Mouse (Mus musculus) CH12F3 (cell line): ENCODE results near the gene Dcaf12.

Experiments used
- in situ Hi-C: fragments of 300-500 bp; cut with MboI; formaldehyde crosslinking; loops from 2 replicates; pipeline ENCODE4 v1.14.3; 2020; ENCODE audit warnings: low sequenced_read_pairs

The Dcaf12 gene

DNA sequence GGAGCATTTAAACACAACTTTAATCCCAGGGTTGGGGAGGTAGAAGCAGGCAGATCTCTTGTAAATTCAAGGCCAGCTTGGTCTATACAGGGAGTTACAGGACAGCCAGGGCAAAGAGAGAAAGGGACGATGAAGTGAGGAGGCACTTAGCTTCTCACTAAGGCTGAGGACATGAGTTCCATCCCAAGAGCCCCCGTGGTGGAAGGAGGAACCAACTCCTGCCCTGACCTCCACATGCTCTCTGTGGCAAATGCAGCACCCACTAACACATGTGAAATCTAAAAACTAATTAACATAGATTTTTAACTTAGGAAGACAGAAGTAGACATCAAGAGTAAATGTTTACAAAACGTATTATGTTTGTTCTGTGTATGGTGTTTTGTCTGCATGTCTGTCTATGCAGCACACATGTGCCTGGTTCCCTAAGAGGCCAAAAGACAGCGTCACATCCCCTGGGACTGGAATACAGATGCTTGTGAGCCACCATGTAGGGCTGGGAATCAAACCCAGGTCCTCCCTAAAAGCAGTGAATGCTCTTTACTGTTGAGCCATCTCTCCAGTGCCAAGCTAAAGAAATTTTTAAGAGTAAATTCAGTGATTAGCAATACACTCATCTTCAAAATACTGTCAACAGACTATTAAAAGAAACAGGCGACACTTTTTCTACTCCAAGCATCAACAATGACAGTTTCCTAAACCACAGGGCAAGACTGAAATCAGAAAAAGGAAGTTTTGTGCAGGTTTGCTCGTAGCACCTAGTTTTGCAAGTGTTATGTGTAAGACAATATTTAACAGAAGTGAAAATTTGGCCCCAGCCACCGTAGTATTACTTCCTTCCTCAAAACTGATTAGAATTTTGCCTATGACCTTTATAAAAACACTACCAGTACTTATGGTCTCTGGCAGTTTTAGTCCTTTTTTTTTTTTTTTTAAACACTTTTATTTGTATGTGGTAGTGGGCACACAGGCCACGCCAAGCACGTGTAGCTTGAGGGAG lies 3.8 kb downstream of the Dcaf12 start:
- in situ Hi-C loops: no loop called here

DNA sequence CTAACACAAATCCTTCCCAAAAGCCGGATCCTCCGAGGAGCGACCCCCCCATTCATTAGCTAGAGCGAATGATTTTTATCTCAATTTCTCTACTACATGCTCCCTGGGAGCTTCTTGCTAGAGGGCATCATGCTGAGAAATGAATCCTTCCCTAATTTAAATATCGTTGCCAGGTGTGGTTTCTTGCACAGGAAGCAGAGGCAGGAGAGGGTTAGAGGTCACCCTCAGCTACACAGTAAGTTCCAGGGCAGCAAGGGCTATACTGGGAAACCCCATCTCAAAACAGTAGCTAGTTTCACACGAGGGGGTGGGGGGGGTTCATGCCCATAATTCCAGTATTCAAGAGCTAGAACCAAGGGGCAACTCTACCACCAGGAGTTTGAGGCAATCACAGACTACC lies 7.3 kb downstream of the Dcaf12 start:
- in situ Hi-C loops: no loop called here

DNA sequence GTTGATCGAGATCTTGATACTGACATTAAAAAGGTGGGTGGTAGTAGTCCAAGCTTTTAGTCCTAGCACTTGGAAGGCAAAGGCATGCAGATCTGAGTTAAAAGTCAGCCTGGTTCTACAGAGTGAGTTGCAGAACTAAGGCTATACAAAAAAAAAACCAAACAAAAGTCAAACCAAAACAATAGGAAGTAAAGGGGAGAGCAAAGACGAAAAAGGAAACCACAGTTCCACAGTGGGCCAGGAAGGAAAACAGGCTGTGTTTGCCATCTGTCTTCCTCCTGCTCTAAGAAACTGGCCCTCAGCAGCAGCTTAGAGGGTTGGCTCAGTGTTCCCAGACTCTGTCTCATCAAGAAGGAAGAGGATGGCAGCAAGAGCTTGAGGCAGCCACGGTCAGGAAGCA lies 10.4 kb downstream of the Dcaf12 start:
- in situ Hi-C loops: no loop called here

DNA sequence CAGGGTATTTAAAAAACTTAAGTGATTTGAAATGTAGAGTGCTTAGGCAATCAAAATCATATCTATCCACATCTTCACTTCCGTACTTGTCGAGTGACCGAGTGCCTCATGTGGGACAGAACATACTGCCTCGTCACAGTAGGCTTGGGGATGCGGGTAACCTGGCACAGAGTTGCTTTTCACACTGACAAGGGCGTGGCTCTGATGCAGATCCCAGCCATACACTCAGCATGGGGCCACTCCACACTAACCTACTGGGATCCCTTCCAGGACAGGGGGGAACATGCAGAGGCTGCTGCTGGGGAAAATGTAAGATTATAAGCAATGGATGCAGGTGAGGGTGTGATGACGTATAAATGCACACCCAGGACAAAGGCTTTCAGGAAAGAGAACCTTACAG lies 11.0 kb downstream of the Dcaf12 start:
- in situ Hi-C loops: no loop called here

DNA sequence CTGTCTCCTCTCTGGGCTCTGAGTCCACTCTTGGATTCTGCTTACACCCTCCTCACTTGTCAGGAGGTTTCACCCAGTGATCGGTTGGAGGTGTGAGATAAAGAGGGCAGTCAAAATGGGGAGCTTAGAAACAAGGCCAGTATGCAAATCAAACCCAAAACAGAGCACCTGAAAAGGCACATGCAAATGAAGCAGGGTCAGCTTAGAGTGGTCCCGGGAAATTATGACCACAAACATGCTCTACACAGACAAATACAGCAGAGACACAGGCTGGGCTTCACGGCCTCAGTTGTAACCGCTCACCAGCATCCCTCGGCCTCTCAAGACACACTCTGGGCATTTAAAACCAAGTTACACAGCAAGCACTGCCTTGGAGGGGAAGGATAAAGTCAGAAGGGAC lies 15.7 kb downstream of the Dcaf12 start:
- in situ Hi-C loops: no loop called here

DNA sequence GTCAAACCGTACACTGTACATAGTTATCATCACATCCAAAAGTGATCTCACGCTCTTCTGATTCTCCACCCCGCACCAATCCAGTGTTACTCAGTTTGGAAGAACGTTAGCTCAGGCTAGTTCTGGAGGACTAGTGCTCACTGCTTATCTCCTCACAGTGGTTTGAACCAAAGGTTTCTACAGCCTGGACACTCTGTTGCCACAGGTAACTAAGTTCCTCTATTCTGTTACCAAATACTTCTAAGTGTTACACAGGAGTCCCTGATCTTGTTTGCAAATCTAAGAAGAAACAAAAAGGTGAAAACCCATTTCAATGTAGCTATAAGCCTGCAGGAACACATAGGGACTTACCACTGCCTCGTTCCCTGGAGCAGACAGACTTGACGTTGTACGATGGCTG lies 18.7 kb downstream of the Dcaf12 start:
- in situ Hi-C loops: no loop called here

DNA sequence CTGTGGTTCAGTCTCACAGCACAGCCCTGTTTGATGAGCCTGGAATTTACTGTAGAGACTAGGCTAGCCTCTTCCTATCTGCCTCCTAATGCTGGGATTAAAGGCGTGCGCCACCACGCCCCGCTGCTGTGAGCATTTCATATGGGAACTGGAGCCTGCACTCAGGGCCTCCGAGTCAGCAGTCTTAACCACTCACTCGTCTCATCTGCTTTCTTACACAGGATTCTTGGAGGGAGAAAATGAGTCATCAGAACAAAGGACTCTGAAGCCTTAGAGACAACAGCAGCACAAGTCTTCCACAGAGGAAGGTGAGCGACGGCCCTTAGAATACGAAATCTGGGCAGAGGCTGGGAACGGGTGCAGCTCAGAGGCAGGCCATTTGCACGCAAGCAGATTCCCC lies 19.2 kb downstream of the Dcaf12 start:
- in situ Hi-C loops: no loop called here

DNA sequence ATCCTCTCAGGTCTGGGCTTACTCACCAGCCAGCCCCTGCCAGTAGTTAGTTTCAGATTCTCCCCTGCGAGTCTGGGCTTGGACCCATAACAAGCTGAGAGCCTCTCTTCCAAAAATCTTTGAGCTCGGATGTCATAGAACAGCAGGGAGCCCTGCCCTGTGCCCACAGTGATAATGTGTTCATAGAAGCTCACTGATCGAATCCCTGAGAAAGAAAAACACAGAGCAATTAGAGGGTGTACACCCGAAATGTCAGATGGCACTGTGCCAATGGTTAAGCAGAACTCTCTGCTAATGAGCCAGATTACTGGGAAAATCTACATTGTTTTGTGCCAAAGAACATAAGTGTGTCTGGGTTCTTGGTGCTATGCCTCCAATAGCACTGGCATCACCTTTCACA lies 20.8 kb downstream of the Dcaf12 start:
- in situ Hi-C loops: no loop called here

DNA sequence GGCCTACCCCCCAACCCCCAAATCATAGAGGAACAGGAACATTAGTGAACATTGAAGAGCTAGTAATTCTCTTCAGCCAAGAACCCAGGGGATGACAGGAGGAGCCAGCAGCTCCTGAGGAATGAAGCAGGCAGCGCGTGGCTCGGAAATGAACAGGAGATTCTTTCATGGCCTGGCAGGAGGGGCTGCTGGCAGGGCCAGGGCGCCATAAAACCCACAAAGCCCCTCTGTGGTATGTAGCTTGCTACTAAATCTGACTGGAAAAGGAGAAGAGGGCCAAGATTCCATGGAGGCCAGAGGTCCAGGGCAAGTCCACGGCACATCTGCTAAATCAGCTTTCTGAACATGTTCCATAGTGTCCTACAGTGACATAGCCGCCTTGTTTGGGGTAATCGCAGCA lies 24.9 kb downstream of the Dcaf12 start:
- in situ Hi-C loops: no loop called here

DNA sequence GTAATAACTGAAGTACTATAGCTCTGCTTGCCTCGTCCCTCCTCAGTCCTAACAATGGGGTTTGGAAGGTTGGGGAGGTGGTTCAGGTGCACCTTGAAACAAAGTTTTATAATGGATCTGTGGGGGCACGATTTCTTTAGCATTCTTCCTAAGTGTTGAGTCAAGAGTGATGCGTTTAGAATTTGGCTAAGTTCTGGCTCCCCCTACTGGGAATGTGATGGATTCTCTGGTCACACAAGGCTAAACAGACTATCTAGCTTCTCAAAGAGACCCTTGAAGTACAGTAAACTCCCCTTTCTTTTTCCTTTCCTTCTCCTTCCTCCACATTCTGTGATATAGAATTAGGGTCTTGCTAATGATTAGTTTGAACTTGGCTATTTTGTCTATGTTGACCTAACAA lies 28.3 kb downstream of the Dcaf12 start:
- in situ Hi-C loops: no loop called here

DNA sequence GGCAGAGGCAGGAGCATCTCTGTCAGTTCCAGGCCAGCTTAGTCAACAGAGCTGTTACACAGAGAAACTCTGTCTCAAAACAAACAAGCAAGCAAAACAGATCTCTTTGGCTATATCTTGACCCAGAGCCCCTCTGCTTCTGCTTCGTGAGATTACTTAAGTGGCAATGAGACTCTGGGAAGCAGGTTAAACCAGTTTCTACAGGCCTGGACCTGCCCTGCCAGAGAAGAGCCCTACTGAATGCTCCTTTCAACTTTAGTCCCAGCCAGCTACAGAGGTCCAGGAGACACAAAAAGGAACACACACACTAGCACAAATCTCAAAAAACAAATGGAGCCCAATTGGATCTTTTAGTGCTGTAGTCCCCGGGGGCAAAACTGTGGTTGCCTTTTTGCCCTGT lies 30.6 kb downstream of the Dcaf12 start:
- in situ Hi-C loops: no loop called here

DNA sequence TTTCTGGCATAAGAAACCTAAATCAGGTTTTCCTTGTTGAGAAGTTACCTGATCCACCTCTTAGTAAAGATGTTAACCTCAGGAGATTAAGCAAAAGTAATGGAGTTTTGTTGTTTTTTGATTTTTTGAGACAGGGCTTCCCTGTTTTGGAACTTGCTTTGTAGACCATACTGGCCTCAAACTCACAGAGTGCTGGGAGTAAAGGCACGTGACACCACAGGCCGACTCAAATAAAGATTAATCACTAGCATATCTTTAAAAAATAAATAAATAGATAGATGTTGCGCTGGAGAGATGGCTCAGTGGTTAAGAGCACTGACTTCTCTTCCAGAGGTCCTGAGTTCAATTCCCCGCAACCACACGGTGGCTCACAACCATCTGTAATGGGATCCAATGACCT lies 38.8 kb downstream of the Dcaf12 start:
- in situ Hi-C loops: no loop called here

DNA sequence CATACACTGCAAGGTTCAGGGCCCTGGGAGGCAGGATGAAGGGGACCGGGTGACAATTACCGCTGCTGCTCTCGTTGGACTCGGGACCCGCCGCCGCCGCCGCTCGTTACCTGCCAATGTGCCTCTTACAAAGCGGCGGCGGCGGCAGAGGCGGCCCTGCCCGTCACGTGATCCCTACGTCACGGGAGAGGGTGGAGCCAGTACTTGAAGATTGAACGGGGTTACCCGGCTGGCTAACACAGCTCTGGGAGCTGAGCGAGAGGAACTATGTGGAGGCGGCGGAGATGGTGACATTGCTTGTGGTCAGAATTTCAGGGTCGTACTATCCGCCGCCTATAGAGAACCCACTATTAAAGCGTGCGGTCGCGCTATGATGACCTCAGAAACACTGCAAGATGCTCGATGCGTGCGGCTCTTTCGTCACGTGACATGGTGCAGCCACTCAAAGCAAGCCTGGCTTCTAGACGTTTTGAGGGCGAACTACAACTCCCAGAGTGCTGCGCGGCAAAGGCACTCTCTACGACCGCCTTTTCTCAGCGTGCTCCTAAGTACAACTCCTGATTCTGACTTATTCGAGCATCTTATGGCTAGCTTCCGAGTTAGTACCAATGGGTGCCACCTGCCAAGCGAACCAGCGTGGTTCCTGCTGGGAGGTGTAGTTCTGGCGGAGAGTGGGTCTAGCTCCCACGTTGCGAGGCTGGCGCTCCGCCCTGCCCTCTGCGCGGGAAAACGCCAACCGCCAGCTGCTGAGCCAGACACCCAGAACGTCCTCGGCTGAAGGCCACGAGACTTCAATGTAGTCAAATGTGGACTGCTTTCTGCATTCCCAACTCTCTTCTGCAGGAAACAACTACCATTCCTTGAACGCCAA lies 39.5 kb downstream of the Dcaf12 start, which contains the start of gene Ubap2:
TSS of gene Ubap2 (minus strand) at position 165 of the 871 bp plus-strand sequence.
- in situ Hi-C loops: no loop called here

DNA sequence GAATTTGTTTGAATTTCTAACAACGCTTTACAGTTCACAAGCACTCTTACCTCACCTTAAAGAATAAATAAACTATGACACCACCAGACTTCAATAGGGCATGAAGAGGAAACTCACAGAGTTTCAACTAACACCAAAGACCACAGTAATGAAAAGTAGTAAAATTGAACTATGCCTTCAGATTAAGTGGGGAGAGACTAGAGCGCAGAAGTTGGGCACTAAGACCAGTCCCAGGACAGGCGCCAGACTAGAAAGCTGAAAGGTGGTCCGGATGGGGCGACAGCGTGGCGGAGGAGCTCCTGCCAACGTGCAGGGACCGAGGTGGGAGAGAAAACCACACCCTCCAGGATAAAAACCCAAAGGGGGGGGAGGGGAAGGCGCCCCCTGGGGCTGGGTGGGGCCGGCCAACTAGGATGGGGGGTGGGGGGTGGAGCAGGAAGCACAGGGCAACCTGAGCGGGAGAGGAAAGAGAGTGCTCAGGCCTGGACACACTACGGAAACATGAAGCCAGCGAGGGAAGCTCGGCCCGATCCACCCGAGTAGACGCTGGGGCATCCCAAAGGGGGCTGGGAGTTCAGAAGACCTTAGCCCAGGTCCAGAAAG lies 40.2 kb downstream of the Dcaf12 start:
- in situ Hi-C loops: no loop called here

DNA sequence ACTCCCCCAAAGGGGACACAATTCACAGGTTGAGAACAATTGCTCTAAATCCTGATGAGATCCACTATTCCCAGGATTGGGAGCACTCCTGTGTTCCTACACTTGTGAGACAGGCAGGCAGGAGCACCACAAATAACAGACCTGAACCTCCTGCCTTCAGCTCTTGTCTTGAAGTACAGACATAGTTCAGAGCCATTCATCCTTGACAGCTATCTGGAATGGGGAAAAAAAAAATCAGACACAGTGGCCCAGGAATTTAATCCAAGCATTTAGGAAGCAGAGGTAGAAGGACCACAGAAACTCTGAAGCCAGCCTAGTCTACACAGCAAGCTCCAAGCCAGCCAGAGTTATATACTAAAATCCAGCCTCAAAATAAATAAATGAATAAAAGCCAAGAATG lies 46.6 kb downstream of the Dcaf12 start:
- in situ Hi-C loops: no loop called here

DNA sequence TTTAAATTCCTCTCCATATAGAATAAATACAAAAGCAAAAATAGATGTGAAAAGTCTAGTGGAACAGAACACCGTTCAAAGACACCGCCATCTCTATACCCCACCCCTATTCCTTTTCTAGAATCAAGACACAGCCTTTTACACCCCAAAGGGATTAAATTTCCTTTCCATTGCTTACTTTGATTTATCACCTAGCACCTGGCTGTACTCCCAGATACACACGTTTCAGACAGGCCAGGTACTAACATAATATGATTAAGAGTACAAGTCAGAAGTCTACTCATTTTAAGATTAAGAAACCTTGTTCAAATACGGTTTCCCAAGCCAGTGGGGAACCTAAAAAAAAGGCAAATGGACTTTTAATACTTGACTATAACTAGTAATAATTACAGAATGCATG lies 48.3 kb downstream of the Dcaf12 start:
- in situ Hi-C loops: no loop called here

DNA sequence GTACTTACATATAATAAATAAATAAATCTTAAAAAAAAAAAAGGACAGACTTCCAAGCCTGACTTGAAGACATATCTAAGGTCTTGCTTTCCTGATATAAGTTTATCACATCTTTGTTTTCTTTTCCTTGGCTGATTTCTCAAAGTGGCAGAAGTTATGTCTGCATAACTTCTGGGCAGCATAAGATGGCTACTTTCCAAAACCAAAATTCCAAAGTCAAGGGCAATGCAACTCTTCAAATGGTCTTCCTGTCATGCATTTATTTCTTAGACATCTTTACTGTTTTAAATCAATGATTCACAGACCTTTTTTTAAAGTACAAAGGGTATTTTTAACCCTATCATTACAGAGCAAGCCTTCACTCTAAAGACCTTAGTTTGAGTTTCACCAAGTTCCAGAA lies 54.0 kb downstream of the Dcaf12 start:
- in situ Hi-C loops: no loop called here

DNA sequence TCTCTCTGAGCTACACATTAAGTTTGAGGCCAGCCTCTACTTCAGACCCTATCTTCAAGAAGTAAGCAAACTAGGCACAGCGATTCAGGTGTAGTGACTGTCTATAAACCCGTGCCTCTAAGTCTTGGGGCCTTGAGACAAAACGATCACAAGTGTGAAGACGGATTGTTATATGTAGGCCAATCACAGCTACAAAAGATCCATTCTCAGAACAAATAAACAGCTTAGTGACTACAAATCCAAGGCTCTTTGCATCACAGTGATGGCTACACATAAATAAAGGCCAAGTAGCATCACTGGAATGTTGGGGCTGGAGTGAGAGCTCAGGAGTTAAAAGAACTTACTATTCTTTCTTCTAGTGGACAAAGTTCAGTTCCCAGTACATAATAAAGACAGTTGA lies 55.7 kb downstream of the Dcaf12 start:
- in situ Hi-C loops: no loop called here

DNA sequence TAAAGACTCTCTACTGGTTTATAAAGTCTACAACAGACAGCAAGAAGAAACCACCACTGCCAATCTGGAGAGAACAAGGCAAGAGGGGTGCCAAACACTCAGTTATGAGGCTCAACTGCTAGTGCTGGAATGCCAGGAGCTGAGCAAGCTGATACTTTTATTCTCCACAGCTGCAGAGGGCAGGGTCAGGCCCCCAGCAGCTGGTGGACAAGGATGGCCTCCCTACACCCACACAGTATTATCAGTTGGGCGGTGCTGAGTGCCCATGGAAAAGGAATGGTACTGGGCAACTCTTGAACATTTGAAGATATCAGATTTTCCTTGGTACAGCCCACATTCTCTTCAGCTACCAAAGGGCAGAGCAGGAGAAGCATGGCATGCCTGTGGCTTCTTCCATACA lies 56.9 kb downstream of the Dcaf12 start:
- in situ Hi-C loops: no loop called here

DNA sequence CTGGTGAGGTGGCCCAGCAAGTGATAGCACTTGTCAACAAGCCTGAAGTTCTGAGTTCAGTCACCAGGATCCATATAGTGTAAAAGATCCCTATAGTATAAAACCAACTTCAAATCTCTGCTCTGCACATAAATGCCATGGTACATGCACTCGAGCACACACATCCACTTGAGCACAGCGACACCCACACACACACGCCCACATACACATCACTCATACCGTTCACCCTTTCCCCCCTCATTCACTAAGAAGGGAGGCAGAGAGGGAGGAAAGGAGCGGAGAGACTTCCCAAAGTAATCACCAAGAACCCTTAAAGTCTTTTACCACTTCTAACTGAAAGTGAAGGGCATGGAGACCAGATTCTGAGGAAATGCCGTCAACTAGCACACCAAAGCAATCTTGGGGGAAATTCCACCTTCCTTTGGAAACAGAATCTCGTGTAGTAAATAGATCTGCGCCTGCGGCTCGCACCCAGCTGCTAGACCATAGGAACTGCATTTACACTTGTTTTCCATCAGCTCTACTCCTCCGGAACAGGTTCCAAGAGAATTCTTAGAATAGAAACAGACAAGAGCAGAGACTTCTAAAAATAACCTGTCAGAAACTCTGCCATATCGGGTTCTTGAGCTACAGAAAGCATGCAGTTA lies 59.0 kb downstream of the Dcaf12 start:
- in situ Hi-C loops: no loop called here

DNA sequence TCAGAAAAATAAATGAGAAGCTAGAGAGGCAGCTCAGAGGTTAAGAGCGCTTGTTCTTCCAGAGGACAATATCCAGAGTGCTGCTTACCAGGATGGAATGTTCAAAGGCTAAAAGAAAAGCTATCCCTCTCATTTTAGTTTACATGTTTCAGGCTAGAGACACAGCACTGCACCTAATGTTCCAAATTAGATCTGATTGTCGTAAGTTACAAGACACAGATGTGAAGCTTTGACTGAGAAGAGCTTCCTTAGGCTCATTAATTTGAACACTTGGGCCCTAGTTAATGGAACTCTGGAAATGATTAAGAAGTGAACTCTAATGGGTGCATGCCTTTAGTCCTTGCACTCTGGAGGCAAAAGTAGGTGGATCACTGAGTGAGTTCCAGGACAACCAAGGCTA lies 60.9 kb downstream of the Dcaf12 start:
- in situ Hi-C loops: no loop called here
